Mouse (Mus musculus) MEL-GATA-1-ER (cell line): ENCODE results near the gene Gm20388.
"Not testable (repeated sequence)": the region's sequence is repeated elsewhere in the genome, so short reads cannot be mapped to it uniquely, and the experiment has no call there.

ENCODE experiments used
- DNase-seq: peaks from one replicate; pipeline ENCODE4 v3.0.0-alpha.2; 2012; ENCODE audit warnings: low read depth; ENCODE audit errors: extremely low read depth

The Gm20388 gene

DNA sequence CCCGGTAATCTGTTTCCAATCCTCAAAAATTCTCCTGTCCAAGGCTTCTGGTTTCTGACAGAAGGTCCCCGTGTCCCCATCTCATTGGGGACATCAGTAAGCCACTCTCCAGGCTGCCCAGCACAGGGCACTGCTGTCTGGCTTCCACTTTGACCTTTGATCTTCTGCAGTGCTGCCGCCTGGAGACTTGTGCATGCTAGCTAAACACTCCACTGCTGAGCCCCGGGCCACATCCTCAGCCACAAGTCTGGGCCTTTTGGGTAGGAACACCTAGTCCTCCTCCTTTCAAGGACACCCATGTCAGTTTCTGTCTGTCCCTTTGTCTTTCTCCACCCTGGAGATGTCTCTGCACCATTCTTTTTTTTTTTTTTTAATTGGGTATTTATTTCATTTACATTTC, 782.3 kb downstream of the Gm20388 start:
- no peak for DNase-seq

GRCm38 (mm10) chr8:120693861-120694493, 783.3 kb downstream of the Gm20388 start:
- no peak for DNase-seq

DNA sequence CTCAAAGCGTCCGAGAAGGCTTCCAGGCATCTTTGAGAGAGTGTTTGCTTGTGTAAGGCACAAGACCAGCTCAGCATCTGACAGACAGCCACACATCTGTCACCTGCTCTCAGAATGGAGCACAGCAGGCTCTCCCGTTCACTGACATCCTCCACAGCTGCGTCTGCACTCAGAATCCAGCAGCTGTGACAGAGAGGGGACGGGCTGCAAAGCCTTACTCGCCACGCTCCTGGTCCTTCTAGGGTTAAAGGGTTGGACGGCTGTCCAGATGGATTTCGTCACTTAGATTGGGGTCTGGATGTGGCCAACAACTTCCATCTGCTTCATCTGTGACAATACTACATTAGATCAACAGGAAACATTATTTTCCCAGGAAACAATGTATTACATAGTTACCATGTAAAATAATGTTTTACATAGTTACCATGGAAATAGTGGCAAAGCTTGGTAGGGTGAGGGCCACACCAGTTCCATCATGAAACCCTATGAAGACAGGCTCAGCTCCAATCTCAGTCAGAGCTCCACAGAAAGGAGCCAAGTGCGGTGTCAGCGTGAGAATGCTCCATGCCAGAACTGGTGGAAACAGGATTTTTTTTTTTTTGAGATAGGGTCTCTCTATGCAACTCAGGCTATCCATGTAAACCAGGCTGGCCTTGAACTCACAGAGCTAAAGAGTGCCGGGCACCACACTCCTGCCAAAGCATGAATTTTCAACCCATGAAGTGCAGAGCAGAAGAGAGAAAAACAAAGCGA, 785.9 kb downstream of the Gm20388 start:
- DNase-seq, result no peak

- DNase-seq, result no peak
Measured at GRCm38 (mm10) chr8:120697154-120697978, 786.7 kb downstream of the Gm20388 start.

- DNase-seq, result no peak
Measured at GRCm38 (mm10) chr8:120697979-120698272, 787.3 kb downstream of the Gm20388 start.

- no peak for DNase-seq
Measured at GRCm38 (mm10) chr8:120698426-120698825, 787.8 kb downstream of the Gm20388 start.

DNA sequence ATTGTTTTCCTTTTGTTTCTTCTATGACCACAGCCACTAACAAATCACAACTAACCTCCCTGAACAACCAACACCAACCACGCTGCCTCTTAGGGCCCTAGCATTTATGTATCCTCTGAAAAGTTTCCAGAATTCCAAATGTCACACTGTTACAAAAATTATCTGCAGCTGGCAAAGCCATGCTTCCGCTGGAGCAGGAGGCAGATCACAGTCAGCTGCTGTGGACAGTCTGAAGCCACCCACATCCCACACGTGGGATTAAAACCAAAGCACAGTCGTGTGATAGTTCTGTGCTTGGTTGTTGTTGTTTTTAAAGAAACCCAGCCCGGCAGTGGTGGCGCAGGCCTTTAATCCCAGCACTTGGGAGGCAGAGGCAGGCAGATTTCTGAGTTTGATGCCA, 788.4 kb downstream of the Gm20388 start:
- DNase-seq, result no peak

- DNase-seq, result no peak
Measured at GRCm38 (mm10) chr8:120699565-120699964, 788.9 kb downstream of the Gm20388 start.

- DNase-seq, result no peak
Measured at GRCm38 (mm10) chr8:120700053-120700452, 789.4 kb downstream of the Gm20388 start.

DNA sequence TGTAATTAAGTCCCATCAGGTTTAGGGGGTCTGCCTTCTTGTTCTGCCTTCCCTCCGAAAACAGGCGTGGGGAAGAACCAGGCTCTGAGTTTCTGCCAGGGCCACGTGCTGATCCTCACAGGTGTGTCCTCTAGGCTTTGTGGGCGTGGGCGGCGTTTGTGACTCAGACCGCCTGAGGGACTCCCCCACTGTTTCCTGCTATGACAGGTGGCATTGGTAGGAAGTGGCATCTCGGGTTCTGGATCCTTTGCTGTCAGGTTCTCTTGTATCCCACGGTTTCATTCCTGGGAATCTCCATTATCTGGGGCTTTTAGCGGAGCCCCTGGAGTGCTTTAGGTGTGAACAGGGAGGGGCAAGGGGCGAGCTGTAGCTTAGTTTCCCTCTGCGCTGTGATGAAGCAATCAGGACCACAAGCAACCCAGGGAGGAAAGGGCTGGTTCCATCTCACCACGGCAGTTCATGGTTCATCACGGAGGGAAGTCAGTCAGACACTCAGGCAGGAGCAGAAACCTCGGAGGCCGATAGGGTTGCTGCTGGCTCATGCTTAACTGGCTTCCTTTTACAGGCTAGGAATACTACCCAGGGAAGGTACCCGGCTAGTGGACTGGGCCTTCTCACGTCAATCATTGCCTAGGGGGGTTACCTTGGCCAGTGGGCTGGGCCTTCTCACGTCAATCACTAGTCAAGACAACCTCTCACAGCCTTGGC, 791.3 kb downstream of the Gm20388 start:
- DNase-seq, result no peak

DNA sequence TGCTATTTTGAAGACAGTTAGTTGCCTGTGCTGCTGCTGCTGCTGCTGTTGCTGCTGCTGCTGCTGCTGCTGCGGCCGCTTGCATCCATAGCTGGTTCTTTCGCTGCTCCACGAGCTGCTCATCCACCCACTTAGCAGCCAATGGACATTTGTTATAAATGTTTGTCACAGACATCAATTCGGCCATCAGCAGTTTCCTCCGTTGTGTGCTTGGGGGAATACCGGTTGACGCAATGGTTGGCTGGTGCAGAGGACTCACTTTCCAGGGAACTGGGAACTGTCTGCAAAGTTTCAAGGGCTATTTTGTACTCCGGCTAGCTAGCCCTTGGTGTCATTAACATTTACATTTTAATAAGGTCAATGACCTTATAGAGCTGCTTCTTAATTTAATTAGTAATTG, 793.6 kb downstream of the Gm20388 start:
- DNase-seq, result no peak

- DNase-seq, result no peak
Measured at GRCm38 (mm10) chr8:120705163-120705562, 794.5 kb downstream of the Gm20388 start.

GRCm38 (mm10) chr8:120706193-120706592, 795.6 kb downstream of the Gm20388 start:
- DNase-seq, result no peak

DNA sequence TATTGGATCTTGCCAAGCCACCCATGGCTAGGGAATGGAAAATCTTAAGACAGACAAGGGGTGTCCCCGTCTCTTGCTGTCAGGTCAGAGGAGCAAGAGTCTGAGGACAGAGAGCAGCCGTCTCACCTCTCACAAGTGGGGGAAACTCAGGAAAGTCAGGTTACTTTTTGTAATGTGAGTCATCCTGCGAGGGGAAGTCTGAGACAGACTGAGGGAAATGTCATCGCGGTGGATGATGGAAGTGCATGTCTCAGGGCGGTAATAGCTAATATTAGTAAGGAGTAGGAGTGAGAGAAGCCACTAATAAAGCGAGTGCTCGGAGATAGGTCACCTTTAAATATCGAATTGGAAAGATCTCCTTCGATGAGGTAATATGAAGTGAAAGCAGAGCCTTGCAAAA, 798.5 kb downstream of the Gm20388 start:
- DNase-seq, result no peak

DNA sequence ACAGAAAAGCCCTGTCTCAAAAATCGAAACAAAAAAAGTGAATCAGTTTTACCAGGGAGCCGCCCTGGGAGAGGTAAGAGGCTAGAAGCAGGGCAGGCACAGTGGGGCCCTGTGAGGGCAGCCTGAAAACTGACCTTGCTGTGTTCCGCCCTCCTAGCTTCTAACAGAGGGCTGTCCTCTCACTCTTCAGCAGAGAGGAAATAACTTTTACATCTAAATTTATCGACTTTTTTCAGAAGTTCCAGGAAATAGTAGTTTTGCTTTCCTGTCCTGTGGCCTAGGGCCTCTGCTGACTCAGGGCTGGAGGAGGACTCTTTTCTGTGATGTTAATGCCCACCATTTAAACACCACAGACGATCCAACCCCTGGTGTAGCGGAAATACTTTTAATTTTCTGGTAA, 804.6 kb downstream of the Gm20388 start:
- DNase-seq, result no peak

DNA sequence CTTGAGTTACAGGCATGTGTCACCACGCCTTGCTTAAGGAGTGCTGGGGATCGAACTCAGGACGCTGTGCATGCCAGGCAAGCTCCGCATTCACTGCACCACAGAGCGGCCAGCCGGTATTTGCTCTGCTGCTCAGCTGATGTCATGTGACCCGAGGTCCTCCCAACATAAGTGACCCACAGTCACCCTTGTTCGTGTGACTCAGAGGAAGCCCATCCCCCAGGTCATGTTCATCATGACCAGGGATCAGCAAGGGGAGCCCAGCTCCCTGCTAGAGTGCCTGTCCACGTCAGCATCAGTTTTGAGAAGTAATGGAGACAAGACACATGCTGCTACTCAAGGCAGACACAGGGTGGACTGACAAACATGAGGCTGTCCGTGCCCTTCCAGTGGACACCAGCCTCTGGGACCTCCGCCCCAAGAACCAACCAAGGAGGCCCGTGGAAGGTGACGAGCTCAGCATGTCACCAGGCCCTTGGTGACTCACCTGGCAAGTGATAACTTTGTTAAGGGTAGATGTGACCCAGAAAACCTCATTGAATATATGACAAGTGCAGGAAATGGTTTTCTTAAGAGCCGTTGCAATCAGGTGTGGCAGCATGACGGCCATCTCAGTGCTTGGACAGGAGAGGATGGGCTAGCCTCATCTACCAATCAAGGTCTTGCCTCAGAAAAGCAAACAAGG, 805.5 kb downstream of the Gm20388 start:
- no peak for DNase-seq

- DNase-seq, result no peak
Measured at GRCm38 (mm10) chr8:120719586-120720236, 809.1 kb downstream of the Gm20388 start.

- DNase-seq, result no peak
Measured at GRCm38 (mm10) chr8:120723025-120723424, 812.4 kb downstream of the Gm20388 start.

- DNase-seq, result not testable (repeated sequence)
Measured at GRCm38 (mm10) chr8:120724096-120724495, 813.5 kb downstream of the Gm20388 start.

DNA sequence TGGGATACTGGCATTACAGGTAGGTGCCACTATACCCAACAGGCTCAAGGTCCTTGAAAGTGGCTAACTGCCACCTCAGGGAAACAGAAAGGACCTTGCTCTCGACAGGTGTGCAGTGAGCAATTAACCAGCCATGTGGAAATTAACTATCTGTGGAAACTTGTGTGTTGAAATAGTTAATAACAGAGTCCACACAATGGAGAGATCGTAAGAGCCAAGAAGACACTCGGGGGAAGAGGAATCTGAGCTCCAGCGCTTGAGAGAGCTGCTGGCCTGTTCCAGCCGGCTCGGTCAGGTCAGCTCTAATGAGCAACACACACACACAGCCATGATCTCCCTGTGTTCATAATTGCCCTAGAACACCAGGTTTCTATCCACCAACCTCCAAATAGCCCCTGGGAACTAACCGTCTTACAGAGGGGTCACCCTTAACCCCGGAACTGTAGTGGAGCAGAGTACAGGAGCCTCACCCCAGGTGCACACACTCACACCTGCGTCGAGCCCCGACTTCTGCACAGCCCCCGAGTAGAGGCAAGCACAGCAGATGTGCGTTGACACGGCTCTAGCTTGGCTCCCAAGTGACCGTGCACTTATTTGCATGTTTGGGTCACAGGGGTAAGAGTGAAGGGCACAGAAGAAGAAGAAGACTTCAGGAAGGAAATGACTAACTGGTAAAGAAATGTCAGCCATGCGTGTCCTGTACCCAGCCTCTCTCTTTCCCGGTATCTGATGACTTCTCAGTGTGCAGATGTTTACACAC, 814.4 kb downstream of the Gm20388 start:
- DNase-seq, result no peak
